Mouse (Mus musculus): ENCODE results near the gene Grik3. TPM values are rescaled to one million over a fixed set of nuclear protein-coding genes. Genes with fewer than 3 reads are reported as not detected.

The Grik3 gene
- polyA plus RNA-seq, 1 experiment from 2014 or later: 0.15 TPM

GRCm38 (mm10) chr4:125548190-125548589 lies 57.7 kb downstream of the Grik3 start:
- Histone ChIP-seq H3K4me1 (replicated peaks) (no peaks in the 10 kb centered on the region), H3K27ac (no peak overlapping the region), H3K9me3 (replicated peaks) (no peaks in the 10 kb centered on the region), H3K27me3 (peaks cover 3% of the 10 kb centered on the region), H3K4me2 (no peak overlapping the region), H3K4me3 (no peak overlapping the region), H3K9ac (no peak overlapping the region), H3K36me3 (no peaks in the 10 kb centered on the region)
- ATAC-seq (replicated peaks; ENCODE audit: insufficient number of reproducible peaks, insufficient read depth, low FRiP score, low read depth): no peak; the same call in 1 of the 2 replicates
- 38% methylated on average over 5 of the region's 5 CpGs for WGBS

GRCm38 (mm10) chr4:125553754-125554153 lies 63.3 kb downstream of the Grik3 start:
- peaks cover 6% of the 10 kb centered on the region; the same call in 1 of the 2 replicates for H3K27me3 ChIP-seq
- no peak overlapping the region for H3K4me3 ChIP-seq
- 77% methylated on average over 9 of the region's 9 CpGs for WGBS
- H3K27ac ChIP-seq: no peak overlapping the region
- no peak overlapping the region for H3K4me2 ChIP-seq
- no peaks in the 10 kb centered on the region for H3K4me1 ChIP-seq (replicated peaks)
- no peaks in the 10 kb centered on the region for H3K36me3 ChIP-seq
- H3K9ac ChIP-seq: no peak overlapping the region
- no peak for ATAC-seq (replicated peaks; ENCODE audit: insufficient number of reproducible peaks, insufficient read depth, low FRiP score, low read depth)
- no peaks in the 10 kb centered on the region for H3K9me3 ChIP-seq (replicated peaks)

- Histone ChIP-seq H3K4me3 (no peak overlapping the region), H3K36me3 (no peaks in the 10 kb centered on the region), H3K27ac (no peak overlapping the region), H3K4me1 (replicated peaks) (no peaks in the 10 kb centered on the region), H3K9ac (no peak overlapping the region), H3K4me2 (no peak overlapping the region), H3K27me3 (peaks cover 6% of the 10 kb centered on the region; the same call in 1 of the 2 replicates), H3K9me3 (replicated peaks) (no peaks in the 10 kb centered on the region)
- WGBS: 73% methylated on average over 14 of the region's 14 CpGs
- no peak for ATAC-seq (replicated peaks; ENCODE audit: insufficient number of reproducible peaks, insufficient read depth, low FRiP score, low read depth)
Measured at GRCm38 (mm10) chr4:125556405-125557308, 66.2 kb downstream of the Grik3 start.

- ATAC-seq (replicated peaks; ENCODE audit: insufficient number of reproducible peaks, insufficient read depth, low FRiP score, low read depth): no peak
- H3K9ac ChIP-seq: no peak overlapping the region
- H3K4me1 ChIP-seq (replicated peaks): peaks cover 9% of the 10 kb centered on the region
- no peak overlapping the region for H3K4me2 ChIP-seq
- no peaks in the 10 kb centered on the region for H3K36me3 ChIP-seq
- H3K9me3 ChIP-seq (replicated peaks): no peaks in the 10 kb centered on the region
- WGBS: 52% methylated on average over 5 of the region's 5 CpGs
- no peak overlapping the region for H3K4me3 ChIP-seq
- H3K27ac ChIP-seq: no peak overlapping the region
- H3K27me3 ChIP-seq: peaks cover 6% of the 10 kb centered on the region; the same call in 1 of the 2 replicates
Measured at GRCm38 (mm10) chr4:125559564-125559963, 69.1 kb downstream of the Grik3 start.

- Histone ChIP-seq H3K27ac (no peak overlapping the region), H3K9ac (no peak overlapping the region), H3K4me3 (no peak overlapping the region), H3K4me1 (replicated peaks) (peaks cover 9% of the 10 kb centered on the region), H3K36me3 (no peaks in the 10 kb centered on the region), H3K27me3 (peaks cover 6% of the 10 kb centered on the region; the same call in 1 of the 2 replicates), H3K4me2 (no peak overlapping the region), H3K9me3 (replicated peaks) (no peaks in the 10 kb centered on the region)
- 35% methylated on average over 2 of the region's 2 CpGs for WGBS
- ATAC-seq (replicated peaks; ENCODE audit: insufficient number of reproducible peaks, insufficient read depth, low FRiP score, low read depth): no peak
Measured at GRCm38 (mm10) chr4:125560806-125561205, 70.3 kb downstream of the Grik3 start.

- no peak overlapping the region for H3K4me2 ChIP-seq
- H3K4me3 ChIP-seq: no peak overlapping the region
- no peaks in the 10 kb centered on the region for H3K9me3 ChIP-seq (replicated peaks)
- WGBS: 79% methylated on average over 10 of the region's 10 CpGs
- H3K27me3 ChIP-seq: no peaks in the 10 kb centered on the region
- peaks cover 9% of the 10 kb centered on the region for H3K4me1 ChIP-seq (replicated peaks)
- no peaks in the 10 kb centered on the region for H3K36me3 ChIP-seq
- H3K9ac ChIP-seq: no peak overlapping the region
- H3K27ac ChIP-seq: no peak overlapping the region
- no peak for ATAC-seq (replicated peaks; ENCODE audit: insufficient number of reproducible peaks, insufficient read depth, low FRiP score, low read depth)
Measured at GRCm38 (mm10) chr4:125563579-125563978, 73.1 kb downstream of the Grik3 start.

GRCm38 (mm10) chr4:125564008-125564710 lies 73.7 kb downstream of the Grik3 start:
- H3K9me3 ChIP-seq (replicated peaks): no peaks in the 10 kb centered on the region
- H3K4me1 ChIP-seq (replicated peaks): peaks cover 9% of the 10 kb centered on the region
- no peak for ATAC-seq (replicated peaks; ENCODE audit: insufficient number of reproducible peaks, insufficient read depth, low FRiP score, low read depth)
- no peaks in the 10 kb centered on the region for H3K27me3 ChIP-seq
- no peak overlapping the region for H3K9ac ChIP-seq
- H3K4me3 ChIP-seq: no peak overlapping the region
- H3K4me2 ChIP-seq: no peak overlapping the region
- WGBS: 43% methylated on average over 17 of the region's 17 CpGs
- H3K36me3 ChIP-seq: no peaks in the 10 kb centered on the region
- H3K27ac ChIP-seq: no peak overlapping the region

GRCm38 (mm10) chr4:125565711-125566439 lies 75.4 kb downstream of the Grik3 start:
- no peak for ATAC-seq (replicated peaks; ENCODE audit: insufficient number of reproducible peaks, insufficient read depth, low FRiP score, low read depth)
- Histone ChIP-seq H3K27ac (no peak overlapping the region), H3K36me3 (no peaks in the 10 kb centered on the region), H3K4me1 (replicated peaks) (peaks cover 9% of the 10 kb centered on the region), H3K4me2 (no peak overlapping the region), H3K27me3 (no peaks in the 10 kb centered on the region; the same call in 1 of the 2 replicates), H3K9ac (no peak overlapping the region), H3K4me3 (no peak overlapping the region), H3K9me3 (replicated peaks) (no peaks in the 10 kb centered on the region)
- WGBS: 52% methylated on average over 7 of the region's 8 CpGs

- WGBS: 90% methylated on average over 6 of the region's 6 CpGs
- H3K9ac ChIP-seq: no peak overlapping the region
- no peaks in the 10 kb centered on the region for H3K9me3 ChIP-seq (replicated peaks)
- no peak for ATAC-seq (replicated peaks; ENCODE audit: insufficient number of reproducible peaks, insufficient read depth, low FRiP score, low read depth)
- no peak overlapping the region for H3K27ac ChIP-seq
- no peaks in the 10 kb centered on the region for H3K36me3 ChIP-seq
- no peak overlapping the region for H3K4me2 ChIP-seq
- H3K27me3 ChIP-seq: peaks cover 14% of the 10 kb centered on the region
- H3K4me1 ChIP-seq (replicated peaks): peaks cover 9% of the 10 kb centered on the region
- no peak overlapping the region for H3K4me3 ChIP-seq
Measured at GRCm38 (mm10) chr4:125568210-125568609, 77.7 kb downstream of the Grik3 start.

GRCm38 (mm10) chr4:125571651-125572311 lies 81.3 kb downstream of the Grik3 start:
- H3K4me3 ChIP-seq: no peak overlapping the region
- H3K9me3 ChIP-seq (replicated peaks): no peaks in the 10 kb centered on the region
- H3K27ac ChIP-seq: no peak overlapping the region
- no peak overlapping the region for H3K4me2 ChIP-seq
- H3K36me3 ChIP-seq: no peaks in the 10 kb centered on the region
- H3K4me1 ChIP-seq (replicated peaks): no peaks in the 10 kb centered on the region
- 26% methylated on average over 12 of the region's 12 CpGs for WGBS
- peaks cover 32% of the 10 kb centered on the region for H3K27me3 ChIP-seq
- no peak for ATAC-seq (replicated peaks; ENCODE audit: insufficient number of reproducible peaks, insufficient read depth, low FRiP score, low read depth)
- no peak overlapping the region for H3K9ac ChIP-seq

GRCm38 (mm10) chr4:125572312-125572663 lies 81.8 kb downstream of the Grik3 start:
- WGBS: 6% methylated on average over 5 of the region's 5 CpGs

More at GRCm38 (mm10) chr4:125572312-125572663, 81.8 kb downstream of the Grik3 start:
- Histone ChIP-seq H3K4me2 (no peak overlapping the region), H3K27me3 (peaks cover 32% of the 10 kb centered on the region), H3K36me3 (no peaks in the 10 kb centered on the region), H3K4me1 (replicated peaks) (no peaks in the 10 kb centered on the region), H3K27ac (no peak overlapping the region), H3K9ac (no peak overlapping the region), H3K4me3 (no peak overlapping the region), H3K9me3 (replicated peaks) (no peaks in the 10 kb centered on the region)
- ATAC-seq (replicated peaks; ENCODE audit: insufficient number of reproducible peaks, insufficient read depth, low FRiP score, low read depth): no peak
